Mouse (Mus musculus): ENCODE data around the gene Mtif3. TPM values are rescaled to one million over a fixed set of nuclear protein-coding genes. Genes with fewer than 3 reads are reported as not detected.
A peak's percentile ranks its signal among the peaks of the same experiment; 100 is the strongest.

Mtif3 gene
- total RNA-seq, 1 experiment = 17.9 TPM

- no peak for TF ChIP-seq CHD2 (IDR thresholded peaks at IDR 0.05; ENCODE audit: low read depth, low read length)
- TF ChIP-seq HCFC1 (IDR thresholded peaks at IDR 0.05; ENCODE audit: borderline replicate concordance, insufficient read depth, low read length) = no peak
- TF ChIP-seq ZC3H11A (IDR thresholded peaks at IDR 0.05; ENCODE audit: borderline replicate concordance, low read depth, low read length) = no peak
- no peak for TF ChIP-seq MAFK (IDR thresholded peaks at IDR 0.05; ENCODE audit: insufficient read depth, low read depth, low read length)
- no peak for TF ChIP-seq ZNF384 (IDR thresholded peaks at IDR 0.05; ENCODE audit: low read depth, low read length)
- Histone ChIP-seq H3K4me1 (ENCODE audit: control insufficient read depth in 2 of 2, insufficient read depth in 2 of 2, low read length in 2 of 2, poor library complexity in 1 of 2) (peaks cover 3 to 26% of the 10 kb centered on the region in 2 experiments; a peak in 2 of 4 replicates), H3K27ac (ENCODE audit: insufficient read depth, low read depth, low read length, poor library complexity, severe bottlenecking) (peak overlapping the region; percentile 66; the same call in 1 of the 2 replicates), H3K9me3 (ENCODE audit: control insufficient read depth, insufficient read depth, low read depth, low read length) (no peaks in the 10 kb centered on the region), H3K36me3 (ENCODE audit: control insufficient read depth, insufficient read depth, low read length, poor library complexity, severe bottlenecking) (no peaks in the 10 kb centered on the region), H3K9ac (ENCODE audit: insufficient read depth, low read depth, low read length, poor library complexity, severe bottlenecking) (peak overlapping the region; percentile 40; the same call in 1 of the 2 replicates), H3K4me3 (ENCODE audit: insufficient read depth in 1 of 2, low read depth in 1 of 2, low read length in 2 of 2, poor library complexity in 1 of 2, severe bottlenecking in 1 of 2) (no peak overlapping the region)
- no peak for DNase-seq (ENCODE audit: low read depth, low spot score)
- in situ Hi-C loops (cut with MboI; ENCODE audit: low sequenced_read_pairs in 2 of 2, unreplicated experiment in 2 of 2) = loop anchor here in 1 of 2 experiments (10.0 kb wide), 1 partner anchor 399 kb away; no protein-coding TSS in a partner anchor
These were observed 47.3 kb downstream of the Mtif3 start for GRCm38 (mm10) chr5:146916273-146916672.

GRCm38 (mm10) chr5:146914088-146914766 is 49.4 kb downstream of the Mtif3 start:
- no peaks in the 10 kb centered on the region for H3K9me3 ChIP-seq (ENCODE audit: control insufficient read depth, insufficient read depth, low read depth, low read length)
- H3K36me3 ChIP-seq (ENCODE audit: control insufficient read depth, insufficient read depth, low read length, poor library complexity, severe bottlenecking) = no peaks in the 10 kb centered on the region
- peak; percentile 64 for DNase-seq (ENCODE audit: low read depth, low spot score)
- no peak overlapping the region for H3K4me3 ChIP-seq (ENCODE audit: insufficient read depth in 1 of 2, low read depth in 1 of 2, low read length in 2 of 2, poor library complexity in 1 of 2, severe bottlenecking in 1 of 2)
- in situ Hi-C loops (cut with MboI; ENCODE audit: low sequenced_read_pairs in 2 of 2, unreplicated experiment in 2 of 2) = loop anchor here (5.0 to 10.0 kb wide), 2 partner anchors 401 to 403 kb away; no protein-coding TSS in a partner anchor
- H3K4me1 ChIP-seq (ENCODE audit: control insufficient read depth in 2 of 2, insufficient read depth in 2 of 2, low read length in 2 of 2, poor library complexity in 1 of 2) = peaks cover 0 to 24% of the 10 kb centered on the region in 2 experiments; a peak in 2 of 4 replicates
- no peak overlapping the region for H3K27ac ChIP-seq (ENCODE audit: insufficient read depth, low read depth, low read length, poor library complexity, severe bottlenecking)
- H3K9ac ChIP-seq (ENCODE audit: insufficient read depth, low read depth, low read length, poor library complexity, severe bottlenecking) = no peak overlapping the region; the same call in 1 of the 2 replicates
- no peak for TF ChIP-seq MAFK (IDR thresholded peaks at IDR 0.05; ENCODE audit: insufficient read depth, low read depth, low read length)
- TF ChIP-seq ZC3H11A (IDR thresholded peaks at IDR 0.05; ENCODE audit: borderline replicate concordance, low read depth, low read length) = peak; percentile 52; the same call in 1 of the 2 replicates

- no peak overlapping the region for H3K9ac ChIP-seq (ENCODE audit: insufficient read depth, low read depth, low read length, poor library complexity, severe bottlenecking)
- no peak for TF ChIP-seq HCFC1 (IDR thresholded peaks at IDR 0.05; ENCODE audit: borderline replicate concordance, insufficient read depth, low read length)
- TF ChIP-seq ZC3H11A (IDR thresholded peaks at IDR 0.05; ENCODE audit: borderline replicate concordance, low read depth, low read length) = no peak
- no peak for TF ChIP-seq CHD2 (IDR thresholded peaks at IDR 0.05; ENCODE audit: low read depth, low read length)
- TF ChIP-seq ZNF384 (IDR thresholded peaks at IDR 0.05; ENCODE audit: low read depth, low read length) = no peak
- TF ChIP-seq MAFK (IDR thresholded peaks at IDR 0.05; ENCODE audit: insufficient read depth, low read depth, low read length) = no peak
- H3K4me1 ChIP-seq (ENCODE audit: control insufficient read depth in 2 of 2, insufficient read depth in 2 of 2, low read length in 2 of 2, poor library complexity in 1 of 2) = peaks cover 0 to 27% of the 10 kb centered on the region in 2 experiments; a peak in 2 of 4 replicates
- H3K4me3 ChIP-seq (ENCODE audit: insufficient read depth in 1 of 2, low read depth in 1 of 2, low read length in 2 of 2, poor library complexity in 1 of 2, severe bottlenecking in 1 of 2) = no peak overlapping the region
- H3K9me3 ChIP-seq (ENCODE audit: control insufficient read depth, insufficient read depth, low read depth, low read length) = no peaks in the 10 kb centered on the region
- no peak overlapping the region for H3K27ac ChIP-seq (ENCODE audit: insufficient read depth, low read depth, low read length, poor library complexity, severe bottlenecking)
- no peaks in the 10 kb centered on the region for H3K36me3 ChIP-seq (ENCODE audit: control insufficient read depth, insufficient read depth, low read length, poor library complexity, severe bottlenecking)
- in situ Hi-C loops (cut with MboI; ENCODE audit: low sequenced_read_pairs in 2 of 2, unreplicated experiment in 2 of 2) = loop anchor here (5.0 to 10.0 kb wide), 2 partner anchors 401 to 404 kb away; no protein-coding TSS in a partner anchor
- no peak for DNase-seq (ENCODE audit: low read depth, low spot score)
These were observed 50.2 kb downstream of the Mtif3 start for GRCm38 (mm10) chr5:146913355-146913754.

GRCm38 (mm10) chr5:146912206-146912605 is 51.4 kb downstream of the Mtif3 start:
- peak overlapping the region; percentile 30; the same call in 1 of the 2 replicates for H3K9ac ChIP-seq (ENCODE audit: insufficient read depth, low read depth, low read length, poor library complexity, severe bottlenecking)
- DNase-seq (ENCODE audit: low read depth, low spot score) = no peak
- in situ Hi-C loops (cut with MboI; ENCODE audit: low sequenced_read_pairs in 2 of 2, unreplicated experiment in 2 of 2) = loop anchor here (5.0 to 10.0 kb wide), 2 partner anchors 403 to 405 kb away; no protein-coding TSS in a partner anchor

More at GRCm38 (mm10) chr5:146912206-146912605, 51.4 kb downstream of the Mtif3 start:
- Histone ChIP-seq H3K9me3 (ENCODE audit: control insufficient read depth, insufficient read depth, low read depth, low read length) (no peaks in the 10 kb centered on the region), H3K36me3 (ENCODE audit: control insufficient read depth, insufficient read depth, low read length, poor library complexity, severe bottlenecking) (no peaks in the 10 kb centered on the region), H3K4me1 (ENCODE audit: control insufficient read depth in 2 of 2, insufficient read depth in 2 of 2, low read length in 2 of 2, poor library complexity in 1 of 2) (peaks cover 0 to 31% of the 10 kb centered on the region in 2 experiments; a peak in 2 of 4 replicates), H3K27ac (ENCODE audit: insufficient read depth, low read depth, low read length, poor library complexity, severe bottlenecking) (no peak overlapping the region), H3K4me3 (ENCODE audit: insufficient read depth in 1 of 2, low read depth in 1 of 2, low read length in 2 of 2, poor library complexity in 1 of 2, severe bottlenecking in 1 of 2) (peak overlapping the region in 1 of 2 experiments; percentile 32; a peak in 3 of 4 replicates)
- TF ChIP-seq MAFK (IDR thresholded peaks at IDR 0.05; ENCODE audit: insufficient read depth, low read depth, low read length) (no peak), HCFC1 (IDR thresholded peaks at IDR 0.05; ENCODE audit: borderline replicate concordance, insufficient read depth, low read length) (no peak), CHD2 (IDR thresholded peaks at IDR 0.05; ENCODE audit: low read depth, low read length) (no peak), ZC3H11A (IDR thresholded peaks at IDR 0.05; ENCODE audit: borderline replicate concordance, low read depth, low read length) (no peak), ZNF384 (IDR thresholded peaks at IDR 0.05; ENCODE audit: low read depth, low read length) (no peak)

All from ES-E14 (cell line).